Mouse (Mus musculus) gonadal fat pad, adult 2 months (tissue): Measurements from ENCODE around the gene Mcm3ap. TPM values are rescaled to one million over a fixed set of nuclear protein-coding genes. Genes with fewer than 3 reads are reported as not detected.

Experiments used
- DNase-seq: peaks from one replicate; pipeline ENCODE4 v3.0.0-alpha.2; 2012; ENCODE audit warnings: low read depth
- polyA plus RNA-seq: library from polyadenylated mRNA; depleted of rRNA; stranded (reverse); fragments of >200 nt; gene quantifications from 2 replicates; pipeline ENCODE4 v1.2.3, GENCODE M21; 2012; rRNA removed

Mcm3ap gene
- 17.3 and 21.6 TPM in 2 replicates for polyA plus RNA-seq

DNA sequence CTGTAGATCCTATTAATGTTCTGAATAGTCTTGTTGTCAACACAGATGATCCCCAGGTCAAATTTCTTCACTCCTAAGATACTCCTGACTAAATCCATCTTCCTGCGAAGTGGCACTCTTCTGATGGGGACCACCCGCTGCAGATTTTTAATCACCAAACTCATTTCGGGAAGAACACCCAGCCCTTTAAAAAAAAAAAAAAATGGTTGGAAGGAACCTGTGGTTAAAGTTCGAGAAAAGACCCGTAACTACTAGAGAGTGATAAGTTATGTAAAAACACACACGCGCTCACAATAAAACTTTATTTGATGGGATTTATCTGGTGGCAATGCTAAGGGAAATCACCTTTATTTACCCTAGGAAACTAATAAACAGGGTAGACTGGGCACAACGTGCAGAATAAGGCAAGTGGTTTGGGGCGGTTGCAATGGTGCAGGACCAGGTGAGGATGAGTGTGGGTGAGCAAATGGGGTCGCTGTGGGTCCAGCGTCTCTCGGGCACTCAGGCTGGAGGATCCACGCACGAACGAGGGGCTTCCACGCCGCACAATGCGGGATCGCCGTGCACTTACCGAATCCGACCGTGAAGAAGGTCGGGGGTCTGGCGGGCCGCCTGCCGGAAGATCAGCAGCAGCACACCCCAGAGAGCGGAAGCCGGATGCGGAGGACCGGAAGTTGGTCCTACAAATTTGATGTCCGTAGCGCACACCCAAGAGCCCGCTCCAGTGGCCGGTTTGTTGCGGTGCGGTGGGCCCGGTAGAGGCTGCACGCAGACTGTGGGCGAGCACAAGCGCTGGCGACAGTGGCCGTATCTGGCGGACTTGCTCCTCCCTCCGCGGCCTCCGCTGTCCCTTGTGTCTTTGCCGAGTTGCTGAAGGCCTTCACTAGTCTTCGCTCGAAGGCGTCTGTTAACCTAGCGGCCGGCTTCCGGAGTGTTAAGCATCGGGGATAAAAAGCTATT lies at the start of gene Mcm3ap, which contains the start of gene Ybey:
Gene Mcm3ap (plus strand): TSS at position 725 of the 960 bp plus-strand sequence.
Gene Ybey (minus strand): TSS at position 912 of the 960 bp plus-strand sequence.
- DNase-seq = peak; percentile 24

DNA sequence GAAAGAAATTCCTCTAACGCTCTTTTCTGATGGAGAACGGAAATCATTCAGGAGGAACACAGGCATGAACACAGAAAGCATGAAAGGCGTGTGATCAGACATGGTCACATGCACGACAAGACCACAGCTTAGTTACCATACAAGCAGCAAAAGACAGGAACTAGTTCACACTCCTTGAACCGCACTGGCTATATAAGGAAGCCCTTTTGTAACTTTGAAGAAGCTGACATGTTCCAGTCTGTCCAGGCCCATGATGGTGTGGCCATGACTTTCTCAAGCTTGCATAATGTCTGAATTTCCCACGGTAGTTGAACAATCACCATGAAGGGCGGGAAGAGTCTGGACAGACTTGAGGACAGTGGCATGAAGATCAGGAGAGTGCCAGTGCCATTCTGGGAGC lies 43.1 kb upstream of the Mcm3ap start:
- no peak for DNase-seq

DNA sequence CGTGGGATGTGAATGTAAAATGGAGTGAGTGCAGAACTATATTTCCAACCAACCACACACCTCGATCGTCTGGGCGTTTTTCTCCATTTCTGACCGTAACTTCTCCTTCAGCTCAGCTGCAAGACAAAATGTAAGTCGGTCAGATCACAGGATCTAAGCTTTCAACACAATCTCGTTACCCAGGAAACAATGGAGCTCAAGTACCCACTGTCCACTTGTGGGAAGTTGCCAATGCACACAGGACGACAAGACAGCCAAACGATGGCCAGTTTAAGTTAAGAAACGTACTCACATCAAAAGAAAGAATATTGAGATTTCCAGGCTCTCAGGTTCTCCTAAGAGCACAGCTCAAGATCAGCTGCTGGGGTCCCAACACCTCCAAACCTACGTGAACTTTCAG lies 34.8 kb upstream of the Mcm3ap start:
- no peak for DNase-seq

GRCm38 (mm10) chr10:76439107-76439890 lies 29.4 kb upstream of the Mcm3ap start:
- no peak for DNase-seq

DNA sequence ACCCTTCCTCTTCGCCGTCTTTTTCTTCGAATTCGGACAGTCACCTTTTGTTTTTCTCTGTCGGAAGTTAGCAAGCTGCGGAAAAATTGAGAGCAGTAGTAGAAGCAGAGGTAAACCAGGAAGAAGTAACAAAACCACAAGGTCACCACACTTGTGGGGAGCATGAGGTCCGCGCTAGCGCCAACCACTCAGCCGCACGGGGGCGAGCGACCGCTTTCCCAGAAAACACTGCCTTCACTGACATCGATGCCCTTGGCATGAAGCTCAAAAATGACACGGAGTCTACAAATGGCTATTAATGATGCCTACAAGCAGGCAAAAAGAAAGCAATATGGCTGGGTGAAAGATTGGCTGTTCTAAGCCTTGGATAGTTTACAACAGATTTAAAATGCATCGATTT lies 28.4 kb upstream of the Mcm3ap start, which contains the start of gene AC141477.1:
Gene AC141477.1 (minus strand): TSS at position 164 of the 400 bp plus-strand sequence.
- no peak for DNase-seq

DNA sequence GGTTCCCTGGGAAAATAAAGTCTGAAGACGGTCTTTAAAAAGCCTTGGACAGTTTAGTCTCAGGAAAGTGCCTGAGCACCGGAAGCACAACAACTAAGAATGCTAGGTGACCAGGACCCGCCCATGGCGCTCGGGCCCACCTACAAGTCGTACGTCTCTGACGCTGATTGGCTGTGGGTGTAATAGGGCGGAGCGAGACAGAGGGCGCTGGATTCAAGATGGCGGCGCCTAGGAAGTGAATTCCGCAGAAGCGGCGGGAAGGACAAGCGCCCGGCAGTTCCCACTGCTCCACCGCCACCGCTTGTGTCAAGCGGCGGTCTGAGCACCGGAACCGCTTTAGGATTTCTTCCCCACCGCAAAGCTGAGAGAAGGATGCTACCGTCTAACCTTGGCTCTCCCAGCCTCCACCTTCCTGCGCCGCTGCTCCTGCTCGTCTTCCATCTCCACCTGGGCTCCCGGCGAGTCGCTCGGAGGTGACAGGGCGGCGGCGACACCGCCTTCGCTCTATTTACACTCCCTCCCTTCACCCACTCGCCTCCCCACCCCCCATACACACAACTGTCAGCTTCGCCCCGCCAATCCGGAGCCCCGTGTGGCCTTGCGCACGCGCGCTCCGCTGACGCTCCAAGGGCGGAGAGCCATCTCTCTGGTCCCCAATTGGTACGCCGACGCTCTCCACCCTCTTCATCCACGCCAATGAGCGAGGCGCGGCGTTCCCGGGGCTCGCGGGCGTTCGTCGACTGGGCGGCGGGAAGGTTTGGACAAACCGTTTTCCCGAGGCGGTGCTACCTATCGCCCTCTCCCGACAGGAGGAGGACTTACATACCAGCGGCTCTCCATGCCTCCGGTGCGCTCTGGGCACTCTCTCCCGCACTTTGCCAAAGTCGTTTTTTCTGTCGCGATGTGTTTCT lies 26.3 kb upstream of the Mcm3ap start, which contains the start of gene Pcnt:
Gene Pcnt (minus strand): TSS at position 609 of the 911 bp plus-strand sequence.
- DNase-seq = peak; percentile 74

DNA sequence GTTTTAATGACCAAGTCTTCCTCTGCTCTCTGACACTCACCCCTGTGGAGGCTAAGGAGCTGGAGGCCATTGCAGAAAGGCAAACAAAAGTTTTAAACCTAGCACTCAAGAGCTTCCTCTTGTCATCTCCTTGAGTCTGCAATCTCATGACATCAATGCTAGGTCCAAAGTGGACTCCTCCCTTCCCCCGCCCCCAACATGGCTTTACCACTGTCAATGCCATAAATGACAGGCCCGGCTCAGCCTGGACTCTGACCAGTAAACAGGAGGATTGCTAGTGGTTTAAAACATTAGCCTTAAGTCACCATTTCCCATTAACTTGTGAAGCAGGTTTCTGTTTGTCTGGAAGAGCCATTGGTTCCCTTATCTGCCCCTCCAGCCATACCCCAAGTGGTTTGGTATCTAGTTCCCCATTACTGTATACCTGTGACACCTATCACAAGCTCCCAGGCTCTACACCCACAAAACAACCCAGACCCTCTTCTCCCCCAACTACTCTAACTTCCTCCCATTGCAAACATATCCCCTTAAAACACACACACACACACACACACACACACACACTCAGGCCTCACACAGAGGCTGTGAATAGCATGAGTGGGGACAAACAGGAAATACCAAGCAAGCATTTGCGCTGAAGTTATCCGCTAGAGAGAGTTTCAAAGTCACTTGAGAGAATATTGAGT lies 22.6 kb upstream of the Mcm3ap start:
- no peak for DNase-seq

DNA sequence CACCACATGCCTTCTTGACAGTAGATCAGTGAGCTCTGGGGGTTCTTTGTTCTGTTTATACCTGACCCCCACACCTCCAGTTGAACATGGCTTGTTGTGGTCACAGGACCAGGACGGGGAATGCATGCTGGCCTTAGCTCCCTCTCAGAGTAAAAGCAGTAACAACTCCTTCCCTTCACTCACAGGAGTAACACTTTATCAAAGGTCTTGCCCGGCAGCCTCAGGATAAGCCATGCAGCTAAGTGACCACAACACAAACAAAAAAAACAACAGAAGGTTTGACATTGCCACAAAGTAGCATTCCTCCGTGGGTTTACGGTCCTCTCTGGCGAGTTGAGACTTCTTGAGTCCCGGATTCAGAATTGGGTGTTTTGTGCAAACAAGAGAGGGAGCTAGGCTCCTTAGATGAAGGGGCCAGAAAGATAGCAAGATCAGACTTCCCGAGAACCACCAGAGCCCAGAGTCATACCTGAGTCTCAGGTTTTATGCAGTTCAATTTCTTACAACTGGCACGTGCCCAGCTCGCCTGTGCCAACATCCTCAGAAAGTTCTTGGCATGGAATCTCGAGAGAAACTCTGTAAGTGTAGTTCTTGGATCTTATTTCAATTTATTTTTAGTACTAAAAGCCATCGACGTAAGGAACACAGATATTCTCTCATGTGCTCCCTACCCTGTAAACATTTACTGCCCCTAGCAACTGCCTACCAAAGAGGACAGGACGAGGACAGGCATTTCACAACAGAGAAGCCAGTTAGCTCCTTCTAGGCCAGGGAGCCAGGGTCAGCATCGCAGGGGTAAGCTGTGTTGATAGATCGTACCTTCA lies 21.1 kb upstream of the Mcm3ap start:
- DNase-seq = no peak

DNA sequence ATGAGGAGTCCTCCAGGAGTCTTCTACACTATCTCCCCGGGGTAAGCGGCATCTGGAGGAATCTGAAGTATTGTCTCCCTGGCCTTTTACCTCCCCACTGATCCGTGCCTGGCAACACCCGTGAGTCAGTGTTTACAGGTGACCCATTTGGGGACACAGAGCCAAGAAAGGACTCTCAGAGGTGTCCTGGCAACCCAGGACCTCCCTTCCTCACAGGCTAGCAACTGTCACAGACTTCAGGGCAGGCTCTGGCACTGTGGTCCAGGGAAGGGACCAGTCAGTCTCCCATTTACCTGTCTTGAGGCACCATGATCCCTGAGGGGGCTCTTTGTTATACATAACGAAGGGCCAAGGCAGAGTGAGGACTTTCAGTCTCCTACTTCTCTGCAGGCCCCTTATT lies 19.9 kb upstream of the Mcm3ap start, which contains the start of gene 2610028H24Rik:
Gene 2610028H24Rik (plus strand): TSS at position 231 of the 400 bp plus-strand sequence.
- no peak for DNase-seq

DNA sequence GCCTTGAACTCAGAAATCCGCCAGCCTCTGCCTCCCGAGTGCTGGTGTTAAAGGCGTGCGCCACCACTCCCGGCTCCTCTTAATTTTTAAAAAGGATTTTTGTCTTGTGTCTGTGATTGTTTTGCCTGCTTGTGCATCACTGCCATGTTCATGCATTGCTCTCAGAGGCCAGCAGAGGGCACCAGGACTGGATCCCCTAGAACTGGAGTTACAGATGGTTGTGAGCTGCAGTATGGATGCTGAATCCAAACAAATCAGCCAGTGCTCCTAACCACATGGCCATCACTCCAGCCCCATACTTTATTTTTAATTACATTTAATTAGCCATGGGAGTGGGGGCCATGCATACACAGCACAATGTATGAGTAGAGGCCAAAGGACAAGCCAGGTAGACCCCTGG lies 13.4 kb upstream of the Mcm3ap start:
- no peak for DNase-seq

DNA sequence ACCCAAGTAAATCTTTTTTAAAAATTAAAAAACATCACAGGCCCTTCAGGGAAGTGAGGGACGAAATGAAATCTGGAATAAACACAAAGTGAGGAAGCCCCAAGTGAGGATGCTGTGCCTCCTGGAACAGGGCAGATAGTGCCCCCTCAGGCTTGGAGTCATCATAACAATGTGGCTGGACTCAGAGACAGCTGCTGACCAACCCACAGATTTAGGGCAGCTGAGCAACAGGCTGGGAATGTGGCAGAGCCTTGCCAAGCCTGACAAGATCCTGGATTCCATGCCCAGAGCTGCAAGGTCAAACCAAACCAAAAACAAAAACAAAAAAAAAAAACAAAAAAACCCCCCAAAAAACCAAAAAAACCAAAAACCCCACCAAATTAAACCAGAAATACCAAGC lies 7.5 kb upstream of the Mcm3ap start:
- no peak for DNase-seq

DNA sequence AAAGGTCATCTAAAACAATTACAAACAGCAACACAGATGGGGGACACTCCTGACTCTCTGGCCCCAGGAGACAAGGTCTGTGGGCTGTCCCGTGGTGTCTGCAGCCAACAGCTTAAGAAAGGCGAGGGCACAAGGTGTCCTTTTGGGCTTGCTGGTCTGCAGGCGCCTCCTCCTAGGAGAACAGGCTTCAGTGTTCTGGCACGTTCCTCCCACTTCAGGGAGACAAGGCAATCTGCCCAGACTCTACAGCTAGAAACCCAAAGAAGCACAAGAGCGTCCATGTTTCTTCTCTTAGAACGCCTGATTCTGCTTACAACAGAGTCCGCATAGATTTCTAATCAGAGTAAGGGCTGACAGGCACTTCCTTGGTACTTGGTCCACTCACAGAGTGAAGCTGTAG lies 6.4 kb upstream of the Mcm3ap start:
- DNase-seq = no peak

DNA sequence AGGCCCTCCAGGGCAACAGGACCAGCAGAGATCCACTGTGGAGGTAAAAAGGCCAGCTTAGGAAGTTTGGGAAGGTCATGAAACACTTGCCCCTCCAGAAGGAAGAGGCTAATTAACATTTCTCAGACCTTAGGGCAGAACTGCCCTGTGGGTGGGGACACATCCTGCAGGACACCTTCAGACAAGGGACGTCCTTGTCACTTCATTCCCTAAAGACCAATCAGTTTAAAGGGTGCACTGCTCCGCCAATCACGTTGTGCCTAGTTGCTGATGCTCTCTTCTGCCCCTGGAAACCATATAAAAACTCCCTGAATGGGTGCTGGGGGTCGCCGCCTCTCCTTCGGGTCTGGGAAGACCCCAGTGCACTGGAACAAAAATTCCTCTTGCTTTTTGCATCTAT lies 6.0 kb upstream of the Mcm3ap start:
- DNase-seq = no peak

GRCm38 (mm10) chr10:76473759-76474158 lies 5.0 kb downstream of the Mcm3ap start:
- no peak for DNase-seq

GRCm38 (mm10) chr10:76480851-76481250 lies 12.1 kb downstream of the Mcm3ap start:
- DNase-seq = peak; percentile 17

DNA sequence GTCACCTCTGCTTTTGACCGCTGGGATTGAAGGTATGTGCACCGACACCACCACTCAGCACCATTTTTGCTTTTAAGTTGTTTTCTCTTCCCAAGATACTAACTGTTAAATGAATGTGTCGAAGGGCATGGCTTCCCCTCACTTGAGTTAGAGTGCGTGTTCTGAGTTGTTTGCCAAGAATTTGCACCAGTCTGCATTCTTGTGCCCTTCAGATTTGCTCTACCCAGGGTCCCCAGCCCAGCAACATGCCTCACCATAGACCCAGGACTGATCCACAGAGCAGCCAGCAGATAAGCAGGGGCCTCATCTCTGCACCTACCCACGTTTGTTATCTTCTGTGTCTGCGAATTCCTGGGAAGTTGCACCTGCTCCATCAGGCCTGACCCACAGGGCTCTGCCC lies 12.8 kb downstream of the Mcm3ap start:
- DNase-seq = no peak

DNA sequence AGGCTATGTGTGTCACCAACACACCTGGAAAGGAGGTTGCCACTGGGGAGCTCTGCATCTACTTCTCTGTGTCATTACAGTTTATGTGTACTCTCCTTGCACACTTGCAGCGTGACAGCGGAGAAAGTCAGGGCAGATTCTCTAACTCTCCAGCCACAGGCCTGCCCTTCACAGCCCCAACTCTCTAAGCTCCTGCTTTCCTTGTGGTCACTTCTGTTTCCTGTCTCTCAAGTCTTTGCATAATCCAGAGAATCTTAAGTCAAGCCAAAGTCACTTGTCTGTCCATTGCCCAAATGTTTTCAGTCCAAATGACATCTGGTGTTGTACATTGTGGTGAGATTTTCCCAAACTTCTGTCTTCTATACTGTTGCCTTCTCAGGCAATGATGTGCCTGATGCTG lies 17.6 kb downstream of the Mcm3ap start:
- no peak for DNase-seq

- DNase-seq = no peak
These were observed 19.5 kb downstream of the Mcm3ap start for GRCm38 (mm10) chr10:76488265-76488664.

DNA sequence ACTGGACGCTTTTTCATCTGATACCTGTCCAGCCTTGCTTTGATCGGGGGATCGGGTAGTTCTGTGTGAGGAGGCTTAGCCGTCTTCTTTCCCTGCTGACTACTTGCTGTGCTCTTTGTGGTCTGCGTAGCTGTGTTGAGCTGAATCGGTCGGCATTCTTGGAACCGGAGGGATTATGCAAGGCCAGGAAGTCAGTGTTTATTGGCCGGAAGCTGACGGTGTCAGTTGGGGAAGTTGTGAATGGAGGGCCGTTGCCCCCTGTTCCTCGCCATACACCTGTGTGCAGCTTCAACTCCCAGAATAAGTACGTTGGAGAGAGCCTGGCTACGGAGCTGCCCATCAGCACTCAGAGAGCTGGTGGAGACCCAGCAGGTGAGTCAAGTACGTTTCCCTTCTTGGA lies 20.5 kb downstream of the Mcm3ap start:
- DNase-seq = no peak

- DNase-seq = no peak
These were observed 24.8 kb downstream of the Mcm3ap start for GRCm38 (mm10) chr10:76493527-76493926.
